Mouse (Mus musculus) gonadal fat pad, adult 2 months (tissue): ENCODE results near the gene BC051019. TPM values are rescaled to one million over a fixed set of nuclear protein-coding genes. Genes with fewer than 3 reads are reported as not detected.

Experiments
- polyA plus RNA-seq: library from polyadenylated mRNA; depleted of rRNA; stranded (reverse); fragments of >200 nt; gene quantifications from 2 replicates; pipeline ENCODE4 v1.2.3, GENCODE M21; 2012; rRNA removed

The BC051019 gene
- polyA plus RNA-seq, 1 experiment, result 1.8 TPM

Other genes starting within 250 kb of the BC051019 start
- 0.27 TPM in 2 replicates for gene Trim66, start 215.7 kb downstream of the BC051019 start, polyA plus RNA-seq
- gene Rpl27a, start 204.7 kb downstream of the BC051019 start, polyA plus RNA-seq, result 355 and 393 TPM in 2 replicates
- gene St5, start 20.2 kb downstream of the BC051019 start, polyA plus RNA-seq, result 35.8 and 51.2 TPM in 2 replicates
- gene Akip1, start 20.2 kb downstream of the BC051019 start, polyA plus RNA-seq, result 14.1 and 19.7 TPM in 2 replicates
- 0.27 and 0.65 TPM in 2 replicates for gene Ascl3, start 7.9 kb upstream of the BC051019 start, polyA plus RNA-seq
- 48.1 and 51.9 TPM in 2 replicates for gene Tmem9b, start 29.0 kb upstream of the BC051019 start, polyA plus RNA-seq
- 0.09 and 0.11 TPM in 2 replicates for gene Nrip3, start 58.2 kb upstream of the BC051019 start, polyA plus RNA-seq
- 0.23 and 0.43 TPM in 2 replicates for gene Scube2, start 141.8 kb upstream of the BC051019 start, polyA plus RNA-seq
- 63.8 and 87.1 TPM in 2 replicates for gene Dennd5a, start 236.6 kb upstream of the BC051019 start, polyA plus RNA-seq